Mouse (Mus musculus) testis, adult 2 months (tissue): Measurements from ENCODE around the gene Gm2174.

ENCODE experiments used
- CTCF ChIP-seq: fragments of 200-500 bp; IDR thresholded peaks from 2 replicates; pipeline ENCODE4 v1.5.1; 2012; ENCODE audit warnings: low read depth, mild to moderate bottlenecking, inconsistent platforms, low read length, moderate library complexity; ENCODE audit not compliant: control insufficient read depth, insufficient read depth, insufficient replicate concordance
- POLR2A ChIP-seq: fragments of 200-500 bp; IDR thresholded peaks from 2 replicates; pipeline ENCODE4 v1.6.1; 2012; ENCODE audit warnings: low read depth, mild to moderate bottlenecking, inconsistent platforms, low read length, moderate library complexity; ENCODE audit not compliant: control insufficient read depth

DNA sequence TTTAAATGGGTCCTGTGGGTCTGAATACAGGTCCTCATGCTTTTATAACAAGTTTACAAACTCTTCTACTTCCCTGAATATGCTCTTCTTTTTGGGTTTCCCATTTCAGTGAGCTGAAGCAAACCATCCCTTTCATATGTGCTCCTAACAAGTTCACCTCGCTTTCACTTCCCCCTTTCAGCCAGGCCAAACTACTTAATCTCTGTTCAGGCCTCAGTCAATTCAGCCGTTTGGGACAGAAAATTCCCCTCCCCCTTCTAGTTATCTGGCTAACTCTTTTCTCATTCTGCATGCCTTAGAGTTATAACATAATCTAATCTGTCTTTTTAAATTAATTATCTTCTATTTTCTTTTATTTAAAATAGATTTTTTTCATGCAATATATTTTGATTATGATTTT is 43.1 kb upstream of the Gm2174 start:
- TF ChIP-seq CTCF (no peak), POLR2A (no peak)
